Mouse (Mus musculus): ENCODE data around the gene Hmgb1.

DNA sequence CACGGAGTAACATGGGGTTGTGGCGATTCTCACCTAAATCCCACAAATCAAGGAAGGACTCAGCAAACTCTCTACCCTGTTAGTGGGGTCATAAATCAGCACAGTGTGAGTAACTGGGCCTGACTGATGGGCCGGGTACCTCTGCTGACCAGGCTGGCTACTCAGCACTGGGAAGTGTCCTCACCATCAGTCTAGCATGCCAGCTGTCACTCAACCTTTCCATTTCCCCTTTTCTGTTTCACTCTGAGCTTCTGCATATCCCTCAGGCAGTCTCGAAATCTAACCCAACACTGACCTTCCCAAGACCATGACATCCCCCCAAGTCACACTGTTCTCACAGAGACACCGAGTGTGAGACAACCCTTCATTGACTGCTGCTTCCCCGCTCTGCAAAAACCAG lies 95.4 kb downstream of the Hmgb1 start:
- no peak for TF ChIP-seq CTCF (conservative IDR thresholded peaks at IDR 0.05 in 1 of 2, IDR thresholded peaks at IDR 0.05 in 1 of 2; ENCODE audit: low read depth in 2 of 2, low read length in 2 of 2)
- TF ChIP-seq GABPA (IDR thresholded peaks at IDR 0.05; ENCODE audit: insufficient replicate concordance, low read depth, low read length): no peak
- no peak for TF ChIP-seq USF1 (IDR thresholded peaks at IDR 0.05; ENCODE audit: low read depth, low read length)

All from CH12.LX (cell line).